Mouse (Mus musculus): ENCODE data around the gene Maml2.

Gene Maml2

DNA sequence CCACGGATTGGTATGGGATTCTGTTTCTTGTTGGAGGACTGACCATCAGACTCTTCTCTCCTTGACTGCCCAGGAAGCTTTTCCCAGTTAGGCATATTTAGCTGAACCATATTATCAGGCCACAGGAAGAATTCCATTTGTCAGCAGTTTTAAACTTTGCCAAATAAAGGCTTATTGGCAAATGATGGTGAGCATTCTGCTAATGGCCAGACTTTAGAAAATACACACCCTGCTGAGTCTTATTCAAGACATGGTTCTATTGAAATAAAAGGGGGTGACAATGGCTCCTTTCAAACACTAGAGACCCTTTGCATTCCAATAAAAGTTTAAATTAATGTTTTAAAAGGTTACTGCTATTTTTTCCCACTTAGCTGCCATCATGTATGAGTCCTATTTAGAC lies 279.4 kb downstream of the Maml2 start:
- CTCF ChIA-PET = no interaction called here

DNA sequence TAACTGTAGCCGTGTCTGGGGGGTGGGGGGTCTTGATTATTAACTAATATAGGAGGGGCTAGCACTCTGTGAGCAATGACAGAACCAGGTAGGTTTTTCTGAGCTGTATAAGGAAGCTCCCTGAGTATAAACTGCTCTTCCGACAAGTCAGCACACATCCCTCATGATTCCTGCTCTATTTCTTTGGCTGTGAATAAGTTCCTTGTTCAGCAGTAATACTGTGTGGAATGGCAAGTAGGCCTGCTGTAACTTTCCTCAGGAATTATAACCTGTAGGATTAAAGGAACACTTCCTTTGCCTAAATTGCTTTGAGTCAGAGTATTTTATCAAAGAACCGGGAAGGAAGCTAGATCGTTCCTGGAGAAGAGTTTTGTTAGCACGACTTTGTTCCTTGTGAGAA lies 283.4 kb downstream of the Maml2 start:
- ChIA-PET POLR2A (no interaction called here), CTCF (no interaction called here)

More for the DNA sequence above, 279.4 kb downstream of the Maml2 start:
- POLR2A ChIA-PET = no interaction called here

DNA sequence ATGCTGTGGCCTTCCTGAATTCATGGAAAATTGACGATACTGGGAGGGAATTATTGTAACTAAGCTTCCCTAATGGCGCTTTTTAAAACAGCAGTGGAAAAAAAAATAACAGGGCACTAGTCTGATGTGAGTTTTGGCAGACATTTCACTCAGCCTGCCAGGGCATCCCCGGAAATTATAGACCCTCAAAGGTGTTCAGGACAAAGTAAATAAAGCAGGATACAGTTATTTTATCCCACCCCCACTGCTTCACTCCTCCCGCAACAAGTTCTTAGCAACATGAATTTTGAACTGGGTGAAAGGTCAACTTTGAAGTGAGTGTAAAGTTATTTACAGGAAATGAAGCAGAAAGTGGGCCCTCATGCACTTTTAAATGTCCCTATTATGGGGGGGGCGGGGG lies 286.2 kb downstream of the Maml2 start:
- ChIA-PET POLR2A (no interaction called here), CTCF (interaction anchor here in 1 of 4 experiments (0.9 kb wide), 1 partner anchor 132 kb away, joined by 3 read pairs; no protein-coding TSS in a partner anchor)

DNA sequence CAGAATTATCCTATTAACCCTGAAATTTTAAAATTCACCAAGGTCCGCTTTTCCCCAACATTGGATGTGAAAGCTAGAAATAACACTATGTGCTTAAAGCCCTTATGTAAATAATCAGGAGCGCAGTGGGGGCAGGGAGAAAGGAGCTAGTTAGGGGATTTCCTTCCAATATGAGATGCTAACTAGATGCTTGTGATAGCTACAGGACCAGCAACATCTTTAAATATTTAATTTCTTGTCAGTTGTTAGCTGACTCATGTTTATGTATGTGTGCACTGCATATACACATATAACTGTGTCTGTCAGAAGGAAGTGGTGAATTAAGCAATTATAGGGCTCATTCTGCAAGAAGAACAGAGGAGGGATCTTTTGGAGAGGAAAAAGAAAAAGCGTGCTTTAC lies 286.7 kb downstream of the Maml2 start:
- POLR2A ChIA-PET = interaction anchor here in 1 of 4 experiments (0.6 kb wide), 1 partner anchor 22 kb away, joined by 6 read pairs; no protein-coding TSS in a partner anchor

DNA sequence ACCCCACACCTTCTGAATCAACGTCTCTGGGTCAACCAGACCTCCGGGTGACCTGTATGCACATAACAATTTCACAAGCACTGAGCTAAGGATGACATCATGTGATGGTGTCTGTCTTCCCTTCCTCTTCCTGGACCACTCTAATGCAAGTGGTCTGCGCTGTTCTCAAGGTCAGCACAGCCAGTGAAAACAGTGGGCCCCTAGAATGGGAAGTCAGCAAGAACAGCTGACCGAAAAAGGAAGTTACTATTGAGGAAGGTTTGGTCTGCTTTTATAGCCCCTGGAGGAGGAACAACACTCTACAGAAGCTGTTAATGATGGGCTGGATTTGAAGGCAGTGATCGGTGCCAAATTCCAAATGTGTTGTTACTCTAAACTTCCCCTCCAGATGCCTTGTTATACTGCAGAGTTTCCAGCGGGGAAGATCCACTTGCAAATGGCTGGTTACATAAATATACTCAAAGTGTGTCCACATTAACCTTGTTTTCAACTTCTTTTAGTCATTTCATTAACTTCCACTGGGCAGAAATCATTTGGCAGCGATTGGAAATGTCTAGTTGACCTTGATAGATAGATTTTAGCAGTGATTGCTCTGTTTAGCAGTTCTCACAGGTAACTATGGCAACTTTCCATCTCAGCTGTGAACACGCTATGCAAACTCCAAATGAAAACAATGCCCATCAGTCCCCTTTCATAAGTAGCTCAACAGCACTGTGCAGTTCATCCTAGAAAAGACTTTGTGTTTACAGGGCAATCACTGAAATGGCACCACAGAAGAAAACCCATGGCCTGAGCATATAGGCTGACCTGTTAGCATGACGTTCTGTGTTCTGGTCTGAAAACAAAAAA lies 289.6 kb downstream of the Maml2 start:
- POLR2A ChIA-PET = interaction anchor here in 3 of 4 experiments (0.6 to 1.0 kb wide), 4 partner anchors 57 to 1721 kb away, joined by 3 to 10 read pairs (median 4); no protein-coding TSS in a partner anchor
- CTCF ChIA-PET = no interaction called here

More for the DNA sequence above, 286.7 kb downstream of the Maml2 start:
- CTCF ChIA-PET = interaction anchor here in 1 of 4 experiments (0.9 kb wide), 1 partner anchor 132 kb away, joined by 3 read pairs; no protein-coding TSS in a partner anchor

DNA sequence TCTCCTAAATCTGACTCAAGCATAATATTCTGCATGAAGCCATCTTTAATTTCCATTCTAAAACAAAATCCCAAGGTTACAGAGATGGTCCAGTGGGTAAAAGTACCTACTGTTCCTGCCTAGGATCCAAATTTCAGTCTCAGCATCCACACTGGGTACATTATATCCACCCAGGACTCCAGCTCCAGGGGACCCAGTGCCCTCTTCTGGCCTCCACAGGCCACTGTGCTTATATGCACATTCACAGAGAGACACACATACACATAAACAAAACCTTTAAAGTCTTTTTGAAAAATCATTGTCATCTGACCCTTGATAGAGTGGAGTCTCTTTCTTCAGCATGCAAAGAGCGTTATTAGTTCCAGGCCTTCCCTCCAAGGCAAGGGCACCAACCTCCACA lies 291.0 kb downstream of the Maml2 start:
- ChIA-PET CTCF (no interaction called here), POLR2A (no interaction called here)

DNA sequence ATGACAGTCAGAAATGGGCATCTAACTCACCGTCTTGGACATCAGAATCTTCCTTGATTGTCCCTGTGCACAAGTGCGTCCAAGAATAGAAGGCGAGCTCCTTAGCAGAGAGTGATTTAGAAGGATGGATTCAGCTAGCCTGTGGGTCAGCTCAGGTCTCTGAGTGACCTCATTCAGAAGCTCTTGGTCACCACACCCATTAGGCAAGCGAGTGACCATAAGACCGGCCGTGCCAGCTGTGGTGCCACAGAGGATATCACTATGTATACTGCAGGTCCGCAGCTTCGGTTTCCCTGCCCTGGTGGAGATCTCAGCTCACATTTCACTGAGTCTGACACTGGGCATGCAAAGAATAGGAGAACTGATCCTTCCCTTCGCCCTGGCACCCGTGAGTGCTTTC lies 294.9 kb downstream of the Maml2 start:
- ChIA-PET CTCF (interaction anchor here in 1 of 4 experiments (0.6 kb wide), 1 partner anchor 29 kb away, joined by 7 read pairs; no protein-coding TSS in a partner anchor), POLR2A (interaction anchor here in 1 of 4 experiments (0.5 to 1.0 kb wide), 2 partner anchors 24 to 626 kb away, joined by 3 to 4 read pairs; no protein-coding TSS in a partner anchor)

DNA sequence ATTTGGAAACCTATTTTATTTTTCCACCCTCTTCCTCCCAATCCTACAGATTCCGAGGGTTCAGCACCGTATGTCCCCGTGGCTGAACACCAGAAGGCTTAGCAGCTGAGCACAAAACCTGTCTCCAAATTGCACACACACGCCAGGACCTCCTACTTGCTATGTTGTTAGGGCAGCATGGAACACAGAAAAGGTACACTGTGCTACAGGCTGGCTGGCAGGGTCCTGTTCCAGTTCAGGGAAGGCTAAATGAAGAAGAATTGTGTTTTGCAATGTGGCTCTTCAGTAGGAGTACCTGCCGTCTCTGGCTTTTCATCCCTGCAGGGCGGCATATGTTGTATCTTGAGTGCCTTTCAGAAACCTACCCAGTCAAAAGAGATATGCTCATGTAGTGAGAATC lies 300.0 kb downstream of the Maml2 start:
- POLR2A ChIA-PET = no interaction called here

DNA sequence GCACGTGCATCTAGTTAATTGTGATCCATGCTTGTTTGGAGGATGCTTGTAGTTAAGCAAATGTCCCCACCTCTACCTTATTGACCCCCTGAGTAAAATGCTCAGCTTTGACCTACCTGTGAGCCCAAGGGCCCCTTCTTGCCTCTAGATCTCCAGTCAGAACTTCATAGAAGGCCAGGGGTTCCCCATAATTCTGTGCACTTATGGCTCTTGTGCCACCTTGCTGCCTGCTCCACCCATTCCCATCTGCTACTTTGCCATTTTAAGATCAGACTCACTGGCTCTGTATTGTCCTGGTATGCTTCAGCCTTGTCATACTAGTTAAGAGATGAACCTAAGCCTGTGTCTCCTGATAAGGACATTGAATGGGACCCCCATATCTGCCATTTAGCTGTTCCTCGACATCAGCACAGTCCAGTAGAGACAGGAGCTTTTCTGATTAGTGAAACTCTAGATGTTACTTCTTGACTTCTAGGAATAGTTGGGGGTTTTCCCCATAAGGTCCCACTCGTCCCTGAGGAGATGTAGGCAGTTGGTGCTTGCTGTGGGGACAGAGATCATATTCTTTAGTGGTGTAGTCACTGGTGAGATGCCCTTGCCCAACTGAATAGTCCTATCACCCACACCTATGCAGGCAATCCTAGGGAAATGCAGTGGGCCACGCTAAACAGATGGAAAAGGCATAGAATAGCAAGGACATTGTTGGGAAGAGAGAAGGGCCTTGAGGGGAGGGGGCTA lies 301.0 kb downstream of the Maml2 start:
- POLR2A ChIA-PET = no interaction called here
- CTCF ChIA-PET = interaction anchor here in 1 of 4 experiments (0.7 kb wide), 1 partner anchor 118 kb away, joined by 3 read pairs; no protein-coding TSS in a partner anchor

More for the DNA sequence above, 300.0 kb downstream of the Maml2 start:
- CTCF ChIA-PET = no interaction called here

DNA sequence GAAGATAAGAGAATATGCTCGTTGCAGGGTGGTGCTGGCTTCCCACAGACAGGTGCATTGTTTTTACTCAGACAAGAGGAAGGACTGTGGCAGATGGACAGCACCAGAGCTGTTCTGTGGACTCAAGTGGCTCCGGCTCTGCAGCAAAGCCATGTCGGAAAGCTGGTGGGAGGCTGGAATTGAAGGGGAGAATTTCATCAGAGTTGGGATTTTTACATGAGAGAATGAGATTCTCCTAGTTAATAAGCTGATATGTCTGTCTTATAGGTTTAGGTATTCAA lies 301.5 kb downstream of the Maml2 start:
- ChIA-PET POLR2A (no interaction called here), CTCF (interaction anchor here in 1 of 4 experiments (0.7 kb wide), 1 partner anchor 118 kb away, joined by 3 read pairs; no protein-coding TSS in a partner anchor)

DNA sequence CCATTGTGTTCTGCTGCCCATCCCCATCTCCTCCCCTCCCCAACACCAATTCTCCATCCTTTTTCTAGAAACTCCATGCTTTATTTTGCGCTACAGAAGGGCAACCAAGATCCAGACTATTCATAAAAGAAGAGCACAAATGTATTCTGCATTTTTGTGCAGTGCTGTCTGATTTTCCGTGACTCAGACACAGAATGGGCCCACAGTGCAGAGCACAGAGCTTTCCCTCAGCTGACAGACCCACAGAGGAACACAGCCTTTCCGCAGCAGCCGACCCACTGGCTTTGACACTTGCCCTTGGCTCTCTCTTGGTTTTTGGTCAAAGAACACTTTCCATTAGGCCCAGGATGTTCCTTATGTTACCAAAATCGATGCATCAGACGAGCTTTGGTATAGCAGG lies 302.0 kb downstream of the Maml2 start:
- ChIA-PET POLR2A (no interaction called here), CTCF (interaction anchor here in 1 of 4 experiments (0.7 kb wide), 1 partner anchor 117 kb away, joined by 3 read pairs; no protein-coding TSS in a partner anchor)

DNA sequence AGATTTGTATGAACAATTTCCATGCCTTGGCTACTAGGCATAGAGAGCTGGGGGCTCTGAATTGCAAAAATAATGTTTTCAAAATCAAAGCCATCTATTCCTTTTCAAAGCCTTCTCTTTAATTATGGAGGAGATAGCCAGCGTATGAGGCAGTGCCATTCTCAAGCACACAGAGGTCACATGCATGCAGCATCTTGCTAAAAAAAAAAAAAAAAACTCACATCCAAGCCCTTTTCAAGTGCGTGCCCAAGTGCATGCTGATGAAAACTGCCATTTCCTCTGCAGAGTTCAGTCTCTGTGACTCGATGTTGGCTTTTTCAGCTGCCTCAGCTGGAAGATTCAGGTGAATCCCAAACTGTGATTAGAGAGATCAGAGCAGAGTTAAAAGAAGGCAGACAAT lies 304.0 kb downstream of the Maml2 start:
- POLR2A ChIA-PET = interaction anchor here in 1 of 4 experiments (1.1 kb wide), 1 partner anchor 12 kb away, joined by 3 read pairs; no protein-coding TSS in a partner anchor
- CTCF ChIA-PET = interaction anchor here in 2 of 4 experiments (0.6 kb wide), 2 partner anchors 66 to 504 kb away, joined by 4 to 5 read pairs; no protein-coding TSS in a partner anchor

DNA sequence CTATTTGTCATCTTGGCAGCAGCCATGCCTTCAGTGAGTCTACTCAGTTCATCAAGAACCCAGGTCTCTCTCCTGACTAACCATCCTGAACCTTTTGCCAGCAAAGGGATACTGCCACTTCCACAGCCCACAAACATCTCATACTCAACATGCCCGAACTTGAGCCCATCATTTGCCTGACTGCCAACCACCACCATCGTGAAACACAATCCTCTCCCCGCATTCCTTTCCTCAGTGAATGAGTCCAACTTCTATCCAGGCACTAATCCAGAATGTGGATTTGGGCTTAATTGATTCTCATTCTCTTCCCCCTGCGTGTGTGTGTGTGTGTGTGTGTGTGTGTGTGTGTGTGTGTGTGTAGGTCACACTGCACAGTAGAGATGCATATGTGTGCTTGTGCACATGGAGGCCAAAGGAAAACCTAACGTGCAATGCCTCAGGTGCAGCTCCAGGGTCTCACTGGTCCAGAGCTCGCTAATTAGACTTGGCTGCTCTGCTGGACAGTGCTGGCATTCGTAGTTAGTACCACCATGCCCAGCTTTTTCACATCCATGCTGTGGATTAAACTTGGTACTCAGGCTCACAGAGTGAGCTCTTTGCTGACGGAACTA lies 305.9 kb downstream of the Maml2 start:
- ChIA-PET CTCF (no interaction called here), POLR2A (no interaction called here)

DNA sequence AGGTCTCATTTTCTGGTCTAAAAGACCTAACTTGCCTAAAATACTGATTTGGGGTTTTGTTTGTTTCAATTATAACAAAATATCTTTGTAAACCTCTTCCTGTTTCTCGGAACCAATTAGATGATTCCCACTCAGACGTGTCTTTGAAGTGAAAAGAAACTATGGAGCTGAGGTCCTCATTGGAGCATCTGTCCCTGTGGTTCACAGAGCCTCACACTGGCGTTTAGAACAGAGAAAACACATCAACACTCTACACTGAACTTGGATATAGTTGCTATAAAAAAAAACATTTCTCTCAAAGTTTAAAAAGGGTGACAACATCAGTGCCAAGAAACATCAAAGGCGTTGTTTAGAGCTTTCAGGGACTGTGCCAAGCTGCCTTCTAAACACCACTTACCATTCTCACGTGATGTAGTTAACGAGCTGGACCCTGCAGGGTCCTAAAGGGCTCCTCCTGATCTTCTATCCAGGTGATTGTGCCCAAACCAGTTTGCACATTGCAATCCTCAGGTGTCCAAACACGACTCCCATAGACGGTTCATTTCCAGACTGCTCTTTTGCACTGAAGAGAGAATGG lies 309.9 kb downstream of the Maml2 start:
- POLR2A ChIA-PET = no interaction called here
- CTCF ChIA-PET = interaction anchor here in 1 of 4 experiments (0.5 kb wide), 1 partner anchor 14 kb away, joined by 3 read pairs; no protein-coding TSS in a partner anchor

DNA sequence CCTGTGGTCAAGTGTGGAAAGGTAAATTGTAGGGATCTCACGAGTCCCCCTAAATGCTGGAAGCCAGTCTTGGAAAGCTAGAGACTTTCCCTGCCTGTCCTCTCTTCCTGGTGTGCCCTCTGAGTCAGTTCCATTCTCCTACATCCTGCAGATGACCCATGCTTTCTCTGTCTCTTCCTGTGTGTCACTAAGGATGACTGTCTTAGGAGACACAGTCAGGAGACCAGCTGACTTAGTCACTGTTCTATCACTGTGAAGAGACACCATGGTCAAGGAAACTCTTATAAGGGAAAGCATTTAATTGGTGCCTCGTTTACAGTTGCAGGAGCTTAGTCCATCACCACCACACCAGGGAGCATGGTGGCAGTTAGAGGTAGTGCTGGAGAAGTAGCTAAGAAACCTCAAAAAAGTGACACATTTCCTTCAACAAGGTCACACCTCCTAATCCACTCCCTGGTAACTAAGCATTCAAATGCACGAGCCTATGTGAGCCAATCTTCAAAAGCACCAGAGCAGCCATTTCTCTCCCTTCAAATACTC lies 310.8 kb downstream of the Maml2 start:
- ChIA-PET POLR2A (no interaction called here), CTCF (no interaction called here)

DNA sequence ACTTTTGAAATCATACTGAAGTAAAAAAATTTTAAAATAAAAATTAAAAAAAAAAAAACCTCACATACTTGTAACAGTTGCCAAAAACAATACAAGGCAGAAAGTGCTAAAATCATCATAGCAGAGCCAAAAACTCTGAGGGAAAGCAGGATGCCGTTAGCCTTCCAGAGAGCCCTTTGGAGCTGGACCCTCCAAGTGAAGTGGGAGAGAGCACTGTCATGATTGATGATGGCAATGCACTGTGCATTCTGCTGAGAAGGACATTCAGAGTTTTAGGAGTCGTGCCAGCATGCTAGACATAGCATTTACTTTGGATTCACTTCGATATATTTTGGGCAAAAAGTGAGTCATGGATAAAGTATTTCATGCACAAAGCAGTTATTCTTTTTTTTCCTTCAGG lies 313.8 kb downstream of the Maml2 start:
- ChIA-PET POLR2A (interaction anchor here in 1 of 4 experiments (0.9 to 1.5 kb wide), 2 partner anchors 137 to 167 kb away, joined by 3 to 4 read pairs; partner anchors contain the start of gene Mtmr2), CTCF (no interaction called here)

DNA sequence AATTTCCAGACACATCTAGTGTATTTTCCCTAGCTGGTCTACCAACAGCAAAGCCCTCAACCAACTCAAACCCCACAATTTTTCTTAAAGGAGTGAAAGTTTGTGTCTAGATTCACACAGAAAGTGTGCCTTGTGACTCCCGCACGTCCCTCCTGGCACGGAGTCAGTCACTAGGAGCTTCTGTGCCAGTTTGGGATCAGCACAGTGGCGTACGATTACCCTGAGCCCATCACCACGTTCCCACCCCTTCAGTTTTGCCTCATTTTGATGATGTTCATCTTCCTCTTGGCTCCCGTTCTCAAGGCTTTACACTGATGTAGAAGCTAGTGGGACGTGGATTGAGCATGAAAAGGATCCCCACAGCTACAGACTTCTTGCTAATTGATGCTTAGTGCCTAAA lies 314.6 kb downstream of the Maml2 start:
- CTCF ChIA-PET = no interaction called here
- POLR2A ChIA-PET = interaction anchor here in 1 of 4 experiments (1.5 kb wide), 1 partner anchor 136 kb away, joined by 3 read pairs; the partner anchor contains the start of gene Mtmr2

DNA sequence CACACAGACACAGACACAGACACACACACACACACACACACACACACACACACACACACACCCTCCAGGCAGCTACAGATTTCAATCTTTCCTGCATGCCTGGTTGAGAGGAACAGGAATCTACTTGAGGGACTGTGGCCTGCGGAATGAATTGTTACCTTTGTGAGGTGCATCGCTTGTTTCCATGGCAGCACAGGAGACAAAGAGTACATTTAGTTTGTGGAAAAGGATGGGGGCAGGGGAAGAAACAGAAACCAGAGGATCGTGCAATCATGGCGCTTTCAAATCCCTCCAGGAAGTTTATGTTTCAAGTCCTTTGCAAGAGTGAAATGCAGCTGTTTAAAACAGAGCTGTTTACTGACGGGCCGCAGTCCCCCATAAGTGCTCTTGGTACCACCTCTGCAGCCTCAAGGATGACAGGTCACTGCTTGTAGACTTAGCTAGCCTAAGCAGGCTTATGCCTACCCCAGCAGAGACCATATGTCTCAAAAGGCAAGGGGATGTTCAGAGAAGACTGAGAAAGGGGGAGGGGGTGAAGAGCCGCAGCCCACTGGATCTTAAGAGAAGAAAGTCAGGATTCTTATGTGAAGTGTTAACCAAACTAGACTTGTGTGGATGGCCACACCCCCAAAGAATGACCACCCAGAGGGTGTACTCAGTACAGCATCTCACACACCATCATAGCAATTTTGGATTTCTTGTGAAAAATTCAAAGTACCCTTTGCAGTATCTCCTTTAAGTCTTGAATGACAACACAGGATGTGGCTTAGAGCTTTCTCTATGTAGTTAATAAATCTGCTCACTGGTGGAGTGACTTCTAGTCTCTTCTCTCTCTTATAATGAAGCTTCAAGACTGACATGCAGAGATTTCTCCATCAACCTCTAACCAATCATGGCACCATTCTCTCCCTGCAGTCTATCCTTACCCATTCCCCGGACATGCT lies 315.8 kb downstream of the Maml2 start:
- CTCF ChIA-PET = no interaction called here

More for the DNA sequence above, 315.8 kb downstream of the Maml2 start:
- POLR2A ChIA-PET = interaction anchor here in 1 of 4 experiments (0.9 kb wide), 1 partner anchor 12 kb away, joined by 3 read pairs; no protein-coding TSS in a partner anchor

Measured in embryonic stem cell, embryonic (primary cell).